Mouse (Mus musculus): ENCODE results near the gene Vmn2r101.

Vmn2r101 gene

DNA sequence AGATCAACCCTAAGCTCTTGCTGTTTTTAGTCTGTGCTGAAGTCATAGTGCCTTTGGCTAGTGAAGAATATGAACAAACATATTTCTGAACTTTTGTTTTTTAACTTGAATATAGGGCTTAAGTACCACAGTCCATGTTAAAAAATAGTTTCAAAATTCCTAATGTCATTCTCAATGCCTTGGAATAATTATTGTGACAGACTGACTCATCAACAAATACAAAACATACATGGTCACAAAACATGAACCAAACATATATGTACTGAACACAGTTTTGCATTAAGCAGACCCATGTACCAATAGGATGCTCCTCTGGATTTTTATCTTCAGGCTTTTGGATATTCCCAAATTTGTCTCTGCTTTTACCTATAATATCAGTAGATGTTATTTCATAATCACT, at the start of gene Vmn2r101:
TSS of gene Vmn2r101 (plus strand) at position 301 of the 400 bp plus-strand sequence.
- no peak for DNase-seq (ENCODE audit: low spot score)

DNA sequence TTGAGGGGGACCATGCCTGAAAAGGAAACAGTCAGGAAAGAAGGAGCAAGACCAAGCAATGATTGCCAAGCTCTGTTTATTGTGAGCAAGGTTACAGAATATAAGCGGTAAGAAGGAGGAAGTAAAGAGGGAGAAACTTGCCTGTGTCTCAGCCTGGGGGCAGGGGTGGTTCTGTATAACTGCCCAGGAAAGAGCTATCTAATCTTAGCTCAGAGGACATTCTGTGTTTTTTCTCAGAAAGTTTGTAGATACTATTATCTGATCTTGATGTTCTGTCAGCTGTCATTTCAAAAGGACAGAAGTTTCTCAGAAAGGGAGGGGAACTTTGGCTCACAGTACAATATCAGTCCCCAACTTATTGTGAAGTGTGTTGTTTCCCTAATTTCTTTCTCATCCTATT, 52.3 kb downstream of the Vmn2r101 start:
- no peak for DNase-seq (ENCODE audit: low spot score)

DNA sequence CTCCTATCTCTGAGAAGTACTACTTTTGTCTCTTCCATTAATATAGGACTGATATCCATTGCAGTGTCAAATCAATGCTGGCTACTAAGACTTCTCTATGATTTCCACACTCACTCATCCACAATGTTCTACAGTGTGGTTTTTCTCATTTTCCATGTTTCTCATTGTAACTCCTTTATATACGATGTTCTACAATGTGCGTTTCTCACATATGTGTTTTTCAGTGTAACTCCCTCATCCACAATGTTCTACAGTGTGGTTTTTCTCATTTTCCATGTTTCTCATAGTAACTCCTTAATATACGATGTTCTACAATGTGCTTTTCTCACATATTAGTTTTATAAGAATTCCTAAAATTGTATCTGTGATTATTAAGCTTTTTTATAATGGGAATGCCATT, 81.4 kb downstream of the Vmn2r101 start:
- no peak for DNase-seq (ENCODE audit: low spot score)

DNA sequence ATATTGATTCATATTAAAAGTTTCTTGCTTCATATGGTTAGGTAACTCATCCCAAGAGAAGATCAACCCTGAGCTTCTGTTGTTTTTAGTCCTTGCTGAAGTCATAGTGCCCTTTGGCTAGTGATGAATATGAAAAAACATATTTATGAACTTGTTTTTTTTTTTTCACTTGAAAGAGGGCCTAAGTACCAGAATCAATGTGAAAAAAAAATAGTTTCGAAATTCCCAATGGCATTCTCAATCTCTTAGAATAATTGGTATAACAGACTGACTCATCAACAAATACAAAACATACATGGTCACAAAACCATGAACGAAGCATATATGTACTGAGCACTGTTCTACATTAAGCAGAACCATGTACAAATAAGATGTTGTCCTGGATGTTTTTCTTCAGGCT, 83.0 kb downstream of the Vmn2r101 start, which contains the start of gene Vmn2r102:
TSS of gene Vmn2r102 (plus strand) at position 301 of the 400 bp plus-strand sequence.
- DNase-seq (ENCODE audit: low spot score) = no peak
